20 mouse cellular contexts compared by ENCODE assay signal in the genomic region with DNA sequence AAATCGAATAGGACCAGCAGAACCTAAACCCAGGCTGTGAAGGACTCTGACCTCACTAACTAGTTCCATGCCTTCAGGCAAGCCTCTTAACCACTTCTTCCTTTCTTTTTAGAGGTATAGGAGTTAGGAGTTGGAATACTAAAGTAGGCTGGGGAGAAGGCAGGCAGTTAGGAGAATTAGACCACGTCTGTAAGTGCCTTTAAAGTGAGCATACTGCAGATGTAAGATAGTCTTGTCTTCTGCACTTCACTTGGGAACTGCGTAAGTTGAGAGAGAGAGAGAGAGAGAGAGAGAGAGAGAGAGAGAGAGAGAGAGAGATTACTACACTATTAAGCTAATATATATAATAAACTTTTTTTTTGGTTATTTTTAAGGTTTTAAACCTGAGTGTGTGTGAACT.
"Had no signal": no experiment of that assay in that cellular context is flagged by ENCODE, and none has a peak within 500 bp of the region (broad histone marks: within the 10 kb centered on the region; RNA-seq: fewer than 3 reads in every experiment).

No protein-coding gene starts in this region.

- H3K9me3 ChIP-seq: limb, embryonic 10.5 days; limb, embryonic 13.5 days; liver, embryonic 13.5 days; lung, embryonic 15.5 days; midbrain, embryonic 12.5 days; midbrain, embryonic 15.5 days; neural tube, embryonic 12.5 days; neural tube, embryonic 15.5 days had no signal

- H3K27ac ChIP-seq: limb, embryonic 10.5 days; limb, embryonic 13.5 days; liver, embryonic 13.5 days; lung, embryonic 15.5 days; midbrain, embryonic 12.5 days; midbrain, embryonic 15.5 days; neural tube, embryonic 12.5 days; neural tube, embryonic 15.5 days; stomach, postnatal 0 days had no signal

- DNase-seq: kidney, adult 9 months; kidney, postnatal 14 days; kidney, postnatal 4 days; liver, embryonic 13.5 days; lung, adult 18-20 months; lung, postnatal 10 days; lung, postnatal 36 days; right cerebral cortex, adult 18-20 months; right cerebral cortex, postnatal 14 days; right cerebral cortex, postnatal 4 days; thymus, postnatal 25 days had no signal

- H3K4me2 ChIP-seq: limb, embryonic 13.5 days; liver, embryonic 13.5 days; lung, embryonic 15.5 days; midbrain, embryonic 12.5 days; midbrain, embryonic 15.5 days; neural tube, embryonic 12.5 days; neural tube, embryonic 15.5 days had no signal

- ATAC-seq: intestine, postnatal 0 days; midbrain, embryonic 15.5 days had no signal

- H3K4me3 ChIP-seq: limb, embryonic 10.5 days; limb, embryonic 13.5 days; liver, embryonic 13.5 days; lung, embryonic 15.5 days; midbrain, embryonic 12.5 days; midbrain, embryonic 15.5 days; neural tube, embryonic 12.5 days; neural tube, embryonic 15.5 days had no signal

- H3K27me3 ChIP-seq: limb, embryonic 13.5 days; liver, embryonic 13.5 days; lung, embryonic 15.5 days; midbrain, embryonic 12.5 days; midbrain, embryonic 15.5 days; neural tube, embryonic 12.5 days; neural tube, embryonic 15.5 days had no signal

- H3K36me3 ChIP-seq: limb, embryonic 13.5 days; liver, embryonic 13.5 days; lung, embryonic 15.5 days; midbrain, embryonic 12.5 days; midbrain, embryonic 15.5 days; neural tube, embryonic 12.5 days; neural tube, embryonic 15.5 days had no signal

- H3K9ac ChIP-seq: limb, embryonic 13.5 days; liver, embryonic 13.5 days; lung, embryonic 15.5 days; midbrain, embryonic 12.5 days; midbrain, embryonic 15.5 days; neural tube, embryonic 12.5 days; neural tube, embryonic 15.5 days had no signal
